Mouse (Mus musculus) retina, adult 2 months (tissue): ENCODE data around the gene Cpsf3.

ENCODE experiments used
- DNase-seq: peaks from one replicate; pipeline ENCODE4 v3.0.0-alpha.2; 2012; ENCODE audit warnings: low read depth, low spot score

The Cpsf3 gene

DNA sequence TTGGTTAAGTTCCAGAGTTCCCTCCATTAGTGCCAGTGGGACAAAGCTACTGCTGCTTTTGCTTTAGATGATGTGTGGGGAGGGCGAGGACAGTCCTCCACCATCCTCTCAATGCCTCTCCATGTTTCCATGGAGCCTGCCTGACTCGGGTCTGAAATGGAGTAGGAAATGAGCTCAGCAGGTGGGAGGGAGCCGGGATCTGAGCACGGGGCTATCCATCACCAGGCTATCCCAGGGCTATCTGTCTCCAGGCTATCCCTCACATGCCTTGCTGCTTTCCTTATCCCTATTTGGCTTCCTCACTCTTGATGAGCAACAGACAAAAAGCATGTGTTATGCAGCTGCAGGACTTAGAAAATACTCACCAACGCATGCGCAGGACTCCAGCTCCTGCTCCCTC is 46.5 kb downstream of the Cpsf3 start:
- no peak for DNase-seq

DNA sequence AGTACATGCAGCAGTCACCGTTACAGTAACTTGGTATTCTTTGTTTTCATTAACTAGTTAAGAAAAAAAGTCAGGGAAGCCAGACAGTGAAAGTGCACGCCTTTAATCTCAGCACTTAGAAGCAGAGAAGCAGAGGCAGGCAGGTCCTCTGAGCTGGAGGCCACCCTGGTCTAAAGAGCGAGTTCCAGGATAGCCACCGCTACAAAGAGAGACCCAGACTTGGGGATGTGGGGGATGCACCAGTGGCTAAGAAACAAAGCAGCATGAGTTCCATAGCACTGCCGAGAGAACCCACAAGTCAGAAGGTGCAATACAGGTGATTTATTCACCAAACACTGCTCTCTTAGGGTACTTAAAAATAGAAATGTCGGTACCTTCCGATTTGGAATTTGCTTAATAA is 47.8 kb downstream of the Cpsf3 start:
- DNase-seq = no peak

DNA sequence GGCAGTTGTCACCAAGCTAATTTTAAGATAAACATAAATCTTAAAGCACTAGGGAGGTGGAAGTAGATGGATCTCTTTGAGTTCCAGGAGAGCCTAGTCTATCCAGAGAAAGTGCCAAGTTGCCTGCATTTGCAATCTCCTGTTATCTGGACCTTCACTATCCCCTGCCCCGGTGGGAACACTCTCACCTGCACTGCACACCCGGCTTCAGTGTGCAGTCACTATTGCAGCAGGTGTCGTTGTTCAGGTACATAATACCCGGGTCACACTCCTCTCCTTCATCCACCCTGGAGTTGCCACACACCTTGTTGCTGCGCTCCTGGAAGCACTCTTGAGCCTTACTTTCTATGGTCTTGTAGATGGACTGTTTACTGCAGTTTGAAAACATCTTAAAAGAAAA is 48.6 kb downstream of the Cpsf3 start:
- no peak for DNase-seq

DNA sequence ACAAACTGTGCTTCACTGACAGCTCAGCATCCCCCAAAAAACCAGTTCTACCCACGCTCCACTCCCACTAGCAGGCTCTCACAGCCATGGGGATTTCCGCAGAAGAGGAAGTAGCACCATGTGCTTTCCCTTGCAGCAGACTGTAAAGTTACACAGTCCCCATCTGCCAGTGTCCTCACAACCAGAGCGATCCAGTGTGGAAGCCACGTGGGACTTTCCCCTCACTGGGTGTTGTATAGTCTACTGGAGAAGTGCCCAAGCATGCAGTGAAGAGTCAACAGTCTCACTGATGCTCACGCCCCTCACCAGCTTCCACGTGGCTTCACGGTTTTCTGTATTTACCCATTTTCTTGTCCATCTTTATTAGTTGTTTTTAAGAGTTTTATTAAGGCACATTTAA is 50.7 kb downstream of the Cpsf3 start:
- DNase-seq = no peak

DNA sequence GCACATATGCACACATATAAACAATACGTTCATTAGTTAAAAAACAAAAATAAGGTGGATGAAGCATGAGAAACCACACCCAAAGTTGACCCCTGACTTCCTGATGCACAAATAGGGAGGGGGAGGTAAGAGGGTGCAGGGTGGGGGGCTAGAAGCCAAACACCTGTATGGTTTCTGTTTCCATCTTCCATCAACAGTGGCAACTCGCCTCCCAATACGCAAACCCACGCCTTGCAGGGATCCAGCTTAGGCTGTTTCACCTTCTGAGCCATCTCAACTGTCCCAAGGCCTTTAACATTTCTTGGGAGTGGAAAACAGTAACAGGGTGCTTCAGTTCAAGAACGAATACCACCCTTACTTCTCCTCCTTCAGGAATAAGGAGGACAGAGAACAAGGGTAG is 52.0 kb downstream of the Cpsf3 start:
- DNase-seq = no peak

DNA sequence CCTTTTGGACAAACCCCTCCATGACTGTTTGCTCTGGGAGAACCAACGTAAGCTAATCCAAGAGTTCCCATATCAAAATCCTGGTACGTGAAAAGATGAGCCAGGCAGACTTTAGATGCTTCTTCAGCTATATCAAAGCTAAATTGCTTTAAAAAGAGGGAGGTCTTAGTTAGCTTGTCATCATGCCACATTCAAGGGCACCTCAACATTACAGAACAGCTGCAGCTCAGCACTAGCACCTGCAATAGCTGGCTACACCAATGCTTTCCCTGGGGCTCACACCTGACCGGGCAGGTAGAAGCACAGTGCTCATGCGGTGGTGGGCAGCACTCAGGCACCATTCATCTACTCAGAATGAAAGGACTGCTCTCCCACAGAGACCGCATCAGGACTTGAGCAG is 55.5 kb downstream of the Cpsf3 start:
- DNase-seq = no peak

DNA sequence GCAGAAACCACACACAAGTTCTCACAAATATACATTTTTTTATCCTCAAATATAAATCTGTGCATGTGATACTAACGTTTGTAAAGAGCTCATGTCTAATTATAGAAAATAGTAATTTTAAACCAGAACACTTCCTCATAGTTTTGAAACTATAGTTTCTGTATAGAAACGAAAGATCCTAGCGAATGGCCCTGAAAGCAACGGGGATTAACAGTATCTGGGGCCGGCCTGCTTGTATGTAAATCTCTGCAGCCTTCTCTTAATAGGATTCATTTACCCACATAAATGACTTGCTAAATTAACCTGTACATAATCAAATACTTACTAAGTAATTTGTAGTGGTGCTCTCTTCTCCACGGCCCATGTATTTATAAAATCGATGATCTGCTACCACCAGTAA is 61.8 kb downstream of the Cpsf3 start:
- DNase-seq = no peak

DNA sequence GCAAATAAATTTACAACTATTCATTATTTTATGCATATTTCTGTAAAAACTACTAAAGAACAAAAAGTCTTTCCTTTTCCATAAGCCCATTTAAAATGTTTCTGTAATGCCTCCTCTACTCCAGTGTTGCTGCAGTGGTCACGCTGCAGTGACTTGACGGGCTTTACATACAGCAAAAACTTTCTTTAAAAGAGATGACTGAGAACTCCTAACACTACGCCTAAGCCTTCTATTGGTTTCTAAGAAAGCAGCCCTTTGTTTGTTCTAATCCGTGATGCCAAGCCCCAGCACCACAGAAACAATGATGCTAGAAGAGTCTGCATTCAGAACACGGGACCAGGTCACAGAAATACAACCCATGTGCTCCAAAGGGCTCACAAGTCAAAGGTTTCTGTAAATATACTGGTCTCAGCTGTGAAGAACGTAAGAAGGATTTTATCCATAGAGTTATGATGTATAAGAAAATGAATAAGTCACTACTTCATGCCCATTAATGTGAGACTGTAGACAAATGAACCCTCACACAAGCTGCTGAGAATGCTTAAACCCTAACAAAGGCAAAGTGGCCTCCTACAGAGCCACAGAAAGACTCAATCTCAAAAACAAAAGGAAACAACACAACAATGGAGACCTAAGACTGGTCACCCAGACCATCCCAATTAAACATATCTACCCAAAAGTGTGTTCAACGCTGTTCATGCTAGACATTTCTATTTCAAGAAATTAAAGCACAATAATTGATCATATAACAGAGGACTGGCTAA is 65.1 kb downstream of the Cpsf3 start:
- DNase-seq = no peak

DNA sequence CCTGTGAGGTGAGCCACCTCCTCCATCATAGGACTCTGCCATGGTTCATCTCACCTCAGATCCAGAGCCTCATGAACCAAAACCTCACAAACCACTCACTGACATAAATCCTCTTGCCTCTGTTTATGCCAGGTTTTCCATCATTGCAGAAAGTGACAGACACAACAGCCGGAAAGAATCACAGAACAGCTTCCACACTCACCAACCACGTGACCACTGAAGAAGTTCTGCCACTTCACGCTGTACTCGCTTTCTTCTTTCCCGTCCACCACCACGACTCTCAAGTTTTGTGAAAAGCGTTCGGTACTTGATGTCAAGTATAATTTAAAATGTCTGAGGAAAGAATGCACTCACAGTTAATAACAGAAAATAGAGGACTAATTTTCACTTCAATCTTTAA is 68.5 kb downstream of the Cpsf3 start:
- no peak for DNase-seq

DNA sequence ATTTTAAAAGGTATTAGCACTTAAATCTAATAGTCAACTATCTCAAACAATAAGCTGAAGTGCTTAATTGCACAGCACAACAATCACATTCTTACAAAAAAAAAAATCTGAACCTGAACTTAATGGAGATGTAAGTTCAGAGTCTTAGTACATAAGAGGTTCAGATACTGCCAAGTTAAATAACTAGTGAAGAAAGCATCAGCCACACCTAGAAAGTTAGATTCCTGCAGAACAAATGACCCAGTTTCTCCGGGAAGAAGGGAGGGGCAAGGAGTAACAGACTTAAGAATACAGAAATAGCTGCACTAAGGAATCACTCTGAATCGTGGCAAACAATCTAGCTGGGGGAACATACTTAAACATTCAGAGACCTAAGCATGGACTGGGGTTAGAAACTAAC is 77.5 kb downstream of the Cpsf3 start:
- DNase-seq = no peak

DNA sequence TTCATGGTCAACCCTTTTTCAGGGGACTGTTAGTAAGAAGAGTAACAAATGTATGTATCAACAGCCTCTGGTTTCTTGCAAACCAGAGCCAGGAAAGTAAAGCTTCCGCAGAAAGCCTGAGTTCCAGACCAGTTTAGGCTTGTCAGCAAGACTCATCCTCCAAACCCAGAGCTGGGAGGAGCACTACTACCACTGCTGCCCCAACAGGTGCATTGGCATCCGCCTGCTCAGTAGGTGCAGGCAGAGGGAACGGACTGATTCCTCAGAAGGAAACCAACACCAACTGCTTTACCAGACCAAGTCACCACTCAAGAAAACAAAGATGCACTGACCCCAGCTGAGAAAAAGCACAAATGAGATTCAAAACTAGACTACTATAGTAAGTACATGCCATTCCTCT is 78.0 kb downstream of the Cpsf3 start:
- no peak for DNase-seq
